Mouse (Mus musculus): ENCODE results near the gene Cyp3a11.
"Not testable (repeated sequence)": the region's sequence is repeated elsewhere in the genome, so short reads cannot be mapped to it uniquely, and the experiment has no call there.

Gene Cyp3a11

DNA sequence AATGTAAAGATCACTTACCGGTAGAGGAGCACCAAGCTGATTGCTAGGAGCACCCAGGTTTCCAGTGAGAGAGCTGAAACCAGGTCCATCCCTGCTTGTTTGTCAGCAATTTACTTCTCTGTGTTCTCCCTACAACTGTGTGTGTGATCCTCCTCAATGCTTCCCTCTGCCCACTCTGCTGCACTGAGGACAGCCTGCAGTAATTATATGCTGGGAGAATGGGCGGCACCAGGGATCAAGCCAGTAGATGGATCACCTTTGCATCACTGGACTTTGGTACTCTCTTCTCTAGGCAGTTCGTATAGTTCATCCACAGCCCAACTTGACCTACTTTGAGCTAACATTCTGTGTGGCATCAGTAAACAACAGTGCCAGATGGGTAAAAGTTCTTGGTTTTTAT lies at the start of gene Cyp3a11:
TSS of gene Cyp3a11 (minus strand) at position 277 of the 400 bp plus-strand sequence.
- DNase-seq = no peak

DNA sequence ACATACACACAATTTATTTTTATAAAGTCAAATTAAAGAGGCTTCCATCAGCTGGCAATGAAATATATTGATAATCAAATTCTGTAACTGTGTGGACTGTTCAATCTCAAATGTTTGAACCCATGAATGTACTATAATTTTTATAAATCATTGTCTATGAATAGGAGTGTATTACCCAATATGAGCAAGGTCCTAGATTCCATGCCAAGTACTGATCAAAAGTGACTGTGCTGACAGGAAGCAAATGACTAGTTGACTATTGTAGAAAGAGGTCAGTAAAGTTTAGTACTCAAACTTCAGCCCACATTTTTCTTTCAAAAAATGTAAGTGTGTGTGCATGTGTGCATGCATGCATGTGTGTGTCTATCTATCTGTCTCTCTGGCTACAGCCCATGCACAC lies 33.1 kb upstream of the Cyp3a11 start:
- no peak for DNase-seq

DNA sequence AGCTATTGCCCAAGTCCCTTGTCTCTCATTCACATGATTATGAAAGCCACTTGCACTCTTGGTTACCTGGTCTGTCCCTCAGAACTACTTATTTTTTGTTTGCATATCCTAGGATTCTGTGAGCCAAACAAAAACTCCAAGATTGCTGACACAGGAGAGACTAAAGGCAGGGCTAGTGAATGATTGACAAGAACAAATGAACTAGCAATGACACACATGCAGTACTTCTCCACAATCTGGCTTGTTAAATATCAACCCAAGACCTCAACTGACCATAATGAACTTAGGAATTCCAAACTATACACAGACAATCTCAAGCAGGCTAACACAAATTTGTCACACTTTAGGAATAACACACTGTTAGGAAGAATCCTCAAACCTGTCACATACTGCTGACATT lies 32.0 kb upstream of the Cyp3a11 start:
- no peak for DNase-seq

DNA sequence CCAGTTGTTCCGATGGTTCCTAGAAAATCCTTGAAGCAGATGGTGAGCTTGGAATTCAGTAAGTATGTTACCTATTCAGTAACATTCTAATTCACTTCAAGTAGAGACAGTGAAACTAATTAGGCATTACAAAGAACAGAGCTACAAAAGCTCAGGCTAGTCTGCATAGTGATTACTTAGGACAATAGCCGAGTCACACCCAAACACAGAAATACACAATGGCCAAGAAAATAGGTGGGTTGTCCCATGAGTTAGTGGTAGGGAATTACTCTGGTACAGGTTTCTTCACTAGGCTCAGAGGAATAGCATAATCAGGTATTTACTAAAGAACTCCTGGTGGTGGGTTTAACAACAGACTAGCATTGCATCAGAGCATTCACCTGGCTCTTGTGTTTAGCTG lies 27.2 kb upstream of the Cyp3a11 start:
- DNase-seq = not testable (repeated sequence)

DNA sequence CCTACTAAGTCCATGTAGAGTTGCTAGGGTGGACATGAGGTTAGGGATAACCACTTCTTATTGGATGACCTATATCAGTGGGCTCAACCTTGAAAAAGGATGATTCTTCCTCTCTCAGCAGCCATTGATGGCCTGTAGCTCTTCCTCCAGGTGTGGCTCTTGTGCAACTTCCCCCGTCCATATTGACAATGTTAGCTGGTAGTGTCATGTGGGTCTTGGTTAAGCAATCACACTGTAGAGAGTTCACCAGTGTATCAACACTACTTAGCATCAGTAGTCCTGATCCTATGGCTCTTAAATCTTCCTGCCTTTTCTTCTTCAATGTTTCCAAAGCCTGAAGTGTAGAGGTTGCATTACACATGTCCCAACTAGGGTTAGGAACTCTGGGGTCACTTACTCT lies 24.8 kb upstream of the Cyp3a11 start:
- DNase-seq = no peak

DNA sequence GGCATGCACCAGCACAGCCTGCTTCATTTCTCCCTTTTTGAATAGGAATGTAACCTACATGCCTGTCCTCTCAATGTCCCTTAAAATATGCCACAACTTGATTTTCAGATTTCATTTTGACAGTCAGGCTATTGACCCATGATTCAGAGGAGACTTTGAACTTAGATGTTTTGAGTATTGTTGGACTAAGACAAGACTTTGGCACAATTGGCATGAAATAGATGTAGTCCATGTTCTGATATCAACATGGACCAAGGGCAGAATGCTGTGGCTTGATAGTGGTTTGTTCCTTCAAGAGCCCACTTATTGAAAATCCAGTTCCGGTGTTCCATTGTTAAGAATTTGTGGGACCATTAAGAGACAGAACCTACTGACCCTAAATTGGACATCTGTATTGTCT lies 23.6 kb upstream of the Cyp3a11 start:
- DNase-seq = no peak

DNA sequence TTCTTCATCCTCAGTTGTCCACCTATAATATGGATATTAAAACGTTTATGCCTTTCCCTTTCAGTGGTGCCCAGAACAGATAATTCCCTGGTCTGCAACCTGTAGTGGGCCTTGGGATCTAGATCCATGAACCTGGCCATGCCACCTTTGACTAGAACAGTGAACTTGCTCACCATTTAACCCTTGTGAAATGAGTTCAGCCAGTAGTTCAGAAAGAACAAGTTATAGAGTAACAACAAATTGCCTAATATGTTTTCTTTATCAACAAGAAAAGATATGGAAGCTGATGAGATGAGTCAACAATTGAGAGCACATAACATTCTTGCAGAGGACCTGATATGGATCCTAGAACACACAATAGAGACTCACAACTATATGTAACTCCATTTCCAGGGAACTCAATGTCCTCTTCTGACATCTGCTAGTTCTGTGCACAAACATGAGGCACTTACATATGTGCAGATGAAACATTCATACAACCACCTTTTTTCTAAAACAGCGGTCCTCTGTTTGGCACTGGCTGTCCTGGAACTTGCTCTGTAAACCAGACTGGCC lies 20.7 kb upstream of the Cyp3a11 start:
- no peak for DNase-seq

DNA sequence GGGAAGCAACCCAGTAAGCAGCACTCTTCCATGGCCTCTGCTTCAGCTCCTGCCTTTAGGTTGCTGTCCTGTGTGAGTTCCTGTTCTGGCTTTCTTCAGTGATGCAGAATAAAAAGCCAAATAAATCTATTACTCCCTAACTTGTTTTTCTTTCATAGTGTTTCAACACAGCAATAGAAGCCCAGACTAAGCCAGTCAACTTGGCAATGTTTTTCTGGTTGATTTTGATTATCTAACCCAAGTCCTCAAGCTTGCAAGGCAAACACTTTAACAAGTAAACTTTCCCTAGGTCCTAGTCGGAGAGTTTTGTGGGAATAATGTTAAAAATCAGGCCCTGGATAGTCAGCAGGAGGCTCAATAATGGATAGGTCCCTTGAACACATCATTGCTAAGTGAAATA lies 17.5 kb upstream of the Cyp3a11 start:
- DNase-seq = no peak

DNA sequence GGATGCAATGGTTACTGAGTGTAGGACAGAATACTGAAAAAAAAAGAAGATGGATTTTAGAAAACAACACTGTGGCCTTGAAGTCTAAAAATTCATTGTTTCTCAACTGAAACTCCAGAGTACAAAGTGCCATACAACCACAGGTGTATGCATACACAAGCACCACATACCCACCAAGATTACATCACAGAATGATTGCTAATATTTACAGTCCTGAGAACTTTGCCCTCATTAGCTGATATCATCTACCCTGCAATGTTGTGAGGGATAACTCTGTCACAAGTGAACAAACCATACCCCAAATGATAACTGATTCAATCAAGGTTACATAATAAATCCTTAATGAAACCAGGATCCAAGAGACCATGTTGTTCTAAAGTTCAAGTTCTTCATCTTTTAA lies 1.4 kb upstream of the Cyp3a11 start:
- no peak for DNase-seq

DNA sequence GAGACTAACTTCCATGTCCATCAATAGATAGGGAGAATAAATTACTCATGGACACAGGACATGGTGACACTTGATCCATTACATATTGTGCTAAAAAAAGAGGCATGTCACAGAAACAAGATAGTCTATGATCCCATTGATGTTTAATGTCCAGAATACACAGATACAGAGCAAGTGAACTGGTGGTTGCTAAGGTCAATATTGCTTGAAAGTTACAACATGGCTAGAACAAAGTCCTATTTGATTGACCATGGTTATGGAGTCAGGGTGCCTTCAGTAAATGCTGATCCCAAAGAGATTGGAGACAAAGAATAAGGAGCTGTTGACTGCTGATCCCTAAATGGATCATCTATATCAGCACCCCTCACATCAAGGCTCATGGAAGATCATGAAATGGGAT lies 12.3 kb downstream of the Cyp3a11 start:
- not testable (repeated sequence) for DNase-seq

DNA sequence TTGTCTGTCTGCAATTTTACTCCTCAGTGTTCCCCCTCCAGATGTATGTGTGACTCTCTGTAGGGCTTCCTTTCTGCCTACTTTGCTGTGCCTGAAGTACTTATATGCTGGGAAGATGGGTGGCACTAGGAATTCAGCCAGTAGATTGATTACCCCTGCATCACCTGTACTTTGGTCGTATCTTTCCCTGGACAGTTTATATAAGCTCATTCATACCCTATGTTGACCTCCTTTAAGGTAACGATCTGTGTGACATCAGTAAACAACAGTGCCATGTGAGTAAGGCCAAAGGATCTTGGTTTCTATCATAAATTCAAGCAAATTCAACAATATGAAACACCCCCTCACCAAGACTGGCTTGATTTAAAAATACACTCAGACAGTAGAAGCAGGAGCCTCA lies 74.0 kb downstream of the Cyp3a11 start, which contains the start of gene Cyp3a44:
TSS of gene Cyp3a44 (minus strand) at position 79 of the 400 bp plus-strand sequence.
- not testable (repeated sequence) for DNase-seq

Data from lung, postnatal 14 days (tissue).